Mouse (Mus musculus): Measurements from ENCODE around the gene Kcnn4. TPM values are rescaled to one million over a fixed set of nuclear protein-coding genes. Genes with fewer than 3 reads are reported as not detected.

Kcnn4 gene
- polyA plus RNA-seq, 1 experiment, result 9.0 TPM

- H3K4me1 ChIP-seq (ENCODE audit: control insufficient read depth, insufficient read depth, low read length), result no peaks in the 10 kb centered on the region
- WGBS, result 71% methylated on average over 7 of the region's 7 CpGs
- TF ChIP-seq POLR2A (IDR thresholded peaks at IDR 0.05; ENCODE audit: borderline replicate concordance, extremely low read depth, low read depth, low read length) (no peak), CTCF (IDR thresholded peaks at IDR 0.05; ENCODE audit: insufficient read depth, low read length) (no peak)
- DNase-seq, result no peak
- no peak overlapping the region for H3K4me3 ChIP-seq (replicated peaks; ENCODE audit: extremely low read depth, low read depth, low read length)
Measured at GRCm38 (mm10) chr7:24415261-24415660, 45.2 kb downstream of the Kcnn4 start.

GRCm38 (mm10) chr7:24419579-24419978 is 49.5 kb downstream of the Kcnn4 start:
- Histone ChIP-seq H3K4me3 (replicated peaks; ENCODE audit: extremely low read depth, low read depth, low read length) (no peak overlapping the region), H3K4me1 (ENCODE audit: control insufficient read depth, insufficient read depth, low read length) (no peaks in the 10 kb centered on the region)
- DNase-seq, result no peak
- 90% methylated on average over 8 of the region's 8 CpGs for WGBS
- no peak for TF ChIP-seq CTCF (IDR thresholded peaks at IDR 0.05; ENCODE audit: insufficient read depth, low read length)
- TF ChIP-seq POLR2A (IDR thresholded peaks at IDR 0.05; ENCODE audit: borderline replicate concordance, extremely low read depth, low read depth, low read length), result no peak

GRCm38 (mm10) chr7:24421648-24422047 is 51.6 kb downstream of the Kcnn4 start:
- H3K4me1 ChIP-seq (ENCODE audit: control insufficient read depth, insufficient read depth, low read length), result no peaks in the 10 kb centered on the region
- H3K4me3 ChIP-seq (replicated peaks; ENCODE audit: extremely low read depth, low read depth, low read length), result no peak overlapping the region
- 76% methylated on average over 7 of the region's 7 CpGs for WGBS
- no peak for TF ChIP-seq POLR2A (IDR thresholded peaks at IDR 0.05; ENCODE audit: borderline replicate concordance, extremely low read depth, low read depth, low read length)
- TF ChIP-seq CTCF (IDR thresholded peaks at IDR 0.05; ENCODE audit: insufficient read depth, low read length), result no peak
- no peak for DNase-seq

- 74% methylated on average over 8 of the region's 8 CpGs for WGBS
- H3K4me3 ChIP-seq (replicated peaks; ENCODE audit: extremely low read depth, low read depth, low read length), result no peak overlapping the region
- no peaks in the 10 kb centered on the region for H3K4me1 ChIP-seq (ENCODE audit: control insufficient read depth, insufficient read depth, low read length)
- no peak for TF ChIP-seq POLR2A (IDR thresholded peaks at IDR 0.05; ENCODE audit: borderline replicate concordance, extremely low read depth, low read depth, low read length)
- no peak for TF ChIP-seq CTCF (IDR thresholded peaks at IDR 0.05; ENCODE audit: insufficient read depth, low read length)
- DNase-seq, result no peak
Measured at GRCm38 (mm10) chr7:24422251-24422650, 52.2 kb downstream of the Kcnn4 start.

GRCm38 (mm10) chr7:24423107-24423763 is 53.2 kb downstream of the Kcnn4 start:
- no peaks in the 10 kb centered on the region for H3K4me1 ChIP-seq (ENCODE audit: control insufficient read depth, insufficient read depth, low read length)
- DNase-seq, result no peak

GRCm38 (mm10) chr7:24423956-24424732 is 54.1 kb downstream of the Kcnn4 start:
- DNase-seq, result no peak
- WGBS, result 67% methylated on average over 12 of the region's 12 CpGs
- TF ChIP-seq POLR2A (IDR thresholded peaks at IDR 0.05; ENCODE audit: borderline replicate concordance, extremely low read depth, low read depth, low read length), result no peak
- no peaks in the 10 kb centered on the region for H3K4me1 ChIP-seq (ENCODE audit: control insufficient read depth, insufficient read depth, low read length)
- H3K4me3 ChIP-seq (replicated peaks; ENCODE audit: extremely low read depth, low read depth, low read length), result no peak overlapping the region

More at GRCm38 (mm10) chr7:24423107-24423763, 53.2 kb downstream of the Kcnn4 start:
- 79% methylated on average over 15 of the region's 15 CpGs for WGBS
- H3K4me3 ChIP-seq (replicated peaks; ENCODE audit: extremely low read depth, low read depth, low read length), result no peak overlapping the region
- TF ChIP-seq CTCF (IDR thresholded peaks at IDR 0.05; ENCODE audit: insufficient read depth, low read length), result no peak
- TF ChIP-seq POLR2A (IDR thresholded peaks at IDR 0.05; ENCODE audit: borderline replicate concordance, extremely low read depth, low read depth, low read length), result no peak

GRCm38 (mm10) chr7:24425919-24426318 is 55.9 kb downstream of the Kcnn4 start:
- 76% methylated on average over 9 of the region's 9 CpGs for WGBS
- H3K4me1 ChIP-seq (ENCODE audit: control insufficient read depth, insufficient read depth, low read length), result no peaks in the 10 kb centered on the region
- DNase-seq, result no peak
- no peak for TF ChIP-seq POLR2A (IDR thresholded peaks at IDR 0.05; ENCODE audit: borderline replicate concordance, extremely low read depth, low read depth, low read length)
- TF ChIP-seq CTCF (IDR thresholded peaks at IDR 0.05; ENCODE audit: insufficient read depth, low read length), result no peak
- H3K4me3 ChIP-seq (replicated peaks; ENCODE audit: extremely low read depth, low read depth, low read length), result no peak overlapping the region

- Histone ChIP-seq H3K4me3 (replicated peaks; ENCODE audit: extremely low read depth, low read depth, low read length) (no peak overlapping the region), H3K4me1 (ENCODE audit: control insufficient read depth, insufficient read depth, low read length) (no peaks in the 10 kb centered on the region)
- no peak for TF ChIP-seq POLR2A (IDR thresholded peaks at IDR 0.05; ENCODE audit: borderline replicate concordance, extremely low read depth, low read depth, low read length)
- no peak for TF ChIP-seq CTCF (IDR thresholded peaks at IDR 0.05; ENCODE audit: insufficient read depth, low read length)
- DNase-seq, result no peak
- 97% methylated on average over 8 of the region's 8 CpGs for WGBS
Measured at GRCm38 (mm10) chr7:24427168-24427567, 57.1 kb downstream of the Kcnn4 start.

- H3K4me3 ChIP-seq (replicated peaks; ENCODE audit: extremely low read depth, low read depth, low read length), result no peak overlapping the region
- TF ChIP-seq CTCF (IDR thresholded peaks at IDR 0.05; ENCODE audit: insufficient read depth, low read length) (no peak), POLR2A (IDR thresholded peaks at IDR 0.05; ENCODE audit: borderline replicate concordance, extremely low read depth, low read depth, low read length) (no peak)
- WGBS, result 89% methylated on average over 5 of the region's 5 CpGs
- H3K4me1 ChIP-seq (ENCODE audit: control insufficient read depth, insufficient read depth, low read length), result no peaks in the 10 kb centered on the region
- no peak for DNase-seq
Measured at GRCm38 (mm10) chr7:24428725-24429124, 58.7 kb downstream of the Kcnn4 start.
